Mouse (Mus musculus) G1E-ER4 (cell line): ENCODE results near the gene Fam217b. TPM values are rescaled to one million over a fixed set of nuclear protein-coding genes. Genes with fewer than 3 reads are reported as not detected.

ENCODE experiments used
- GATA1 ChIP-seq: IDR thresholded peaks from one replicate; pipeline ENCODE4 v1.8.0; 2012; ENCODE audit warnings: low read length, inconsistent platforms
- polyA plus RNA-seq: library from polyadenylated mRNA; stranded (reverse); fragments of >175 nt; gene quantifications from 2 replicates; pipeline ENCODE4 v1.2.3, GENCODE M21; 2012

The Fam217b gene
- polyA plus RNA-seq, 1 experiment = not detected

- no peak for TF ChIP-seq GATA1
Measured at GRCm38 (mm10) chr2:178428183-178428582, 13.9 kb downstream of the Fam217b start.

GRCm38 (mm10) chr2:178428676-178429075, 14.4 kb downstream of the Fam217b start:
- TF ChIP-seq GATA1 = no peak

- no peak for TF ChIP-seq GATA1
Measured at GRCm38 (mm10) chr2:178429426-178429825, 15.1 kb downstream of the Fam217b start.

- no peak for TF ChIP-seq GATA1
Measured at GRCm38 (mm10) chr2:178430231-178430630, 15.9 kb downstream of the Fam217b start, which contains the start of gene Cdh26. TSS of gene Cdh26 (plus strand) at chr2:178430531.

GRCm38 (mm10) chr2:178433495-178433894, 19.2 kb downstream of the Fam217b start:
- no peak for TF ChIP-seq GATA1

GRCm38 (mm10) chr2:178433903-178434302, 19.6 kb downstream of the Fam217b start:
- no peak for TF ChIP-seq GATA1

- no peak for TF ChIP-seq GATA1
Measured at GRCm38 (mm10) chr2:178437311-178437710, 23.0 kb downstream of the Fam217b start.

- no peak for TF ChIP-seq GATA1
Measured at GRCm38 (mm10) chr2:178449386-178449785, 35.1 kb downstream of the Fam217b start.

- no peak for TF ChIP-seq GATA1
Measured at GRCm38 (mm10) chr2:178450236-178450635, 35.9 kb downstream of the Fam217b start.

GRCm38 (mm10) chr2:178450961-178451360, 36.6 kb downstream of the Fam217b start:
- no peak for TF ChIP-seq GATA1

GRCm38 (mm10) chr2:178454664-178455516, 40.6 kb downstream of the Fam217b start:
- TF ChIP-seq GATA1 = no peak

- no peak for TF ChIP-seq GATA1
Measured at GRCm38 (mm10) chr2:178457414-178457813, 43.1 kb downstream of the Fam217b start.

GRCm38 (mm10) chr2:178460353-178460752, 46.0 kb downstream of the Fam217b start:
- TF ChIP-seq GATA1 = no peak

- no peak for TF ChIP-seq GATA1
Measured at GRCm38 (mm10) chr2:178471546-178472480, 57.5 kb downstream of the Fam217b start.

- no peak for TF ChIP-seq GATA1
Measured at GRCm38 (mm10) chr2:178473916-178474315, 59.6 kb downstream of the Fam217b start.

Other genes starting within 250 kb of the Fam217b start
- gene Sycp2, start 6.8 kb upstream of the Fam217b start, polyA plus RNA-seq = not detected in 2 replicates
- not detected in 2 replicates for gene Ppp1r3d, start 52 bp upstream of the Fam217b start, polyA plus RNA-seq
- gene Cdh26, start 16.0 kb downstream of the Fam217b start, polyA plus RNA-seq = not detected in 2 replicates